Mouse (Mus musculus): Measurements from ENCODE around the gene Wdr26. TPM values are rescaled to one million over a fixed set of nuclear protein-coding genes. Genes with fewer than 3 reads are reported as not detected.

The Wdr26 gene
- total RNA-seq (2021) = 100 to 1,000 TPM; 118 to 125 TPM
- long read RNA-seq, experiment 1, full-length matches to known transcripts = 33 of 63 reads
- long read RNA-seq, experiment 1, partial matches to known transcripts = 1 of 63 reads
- long read RNA-seq, experiment 1, other reads (novel, unspliced or antisense) = 29 of 63 reads
- long read RNA-seq, experiment 2, full-length matches to known transcripts = 38 of 67 reads
- long read RNA-seq, experiment 2, partial matches to known transcripts = 14 of 67 reads
- long read RNA-seq, experiment 2, other reads (novel, unspliced or antisense) = 15 of 67 reads

DNA sequence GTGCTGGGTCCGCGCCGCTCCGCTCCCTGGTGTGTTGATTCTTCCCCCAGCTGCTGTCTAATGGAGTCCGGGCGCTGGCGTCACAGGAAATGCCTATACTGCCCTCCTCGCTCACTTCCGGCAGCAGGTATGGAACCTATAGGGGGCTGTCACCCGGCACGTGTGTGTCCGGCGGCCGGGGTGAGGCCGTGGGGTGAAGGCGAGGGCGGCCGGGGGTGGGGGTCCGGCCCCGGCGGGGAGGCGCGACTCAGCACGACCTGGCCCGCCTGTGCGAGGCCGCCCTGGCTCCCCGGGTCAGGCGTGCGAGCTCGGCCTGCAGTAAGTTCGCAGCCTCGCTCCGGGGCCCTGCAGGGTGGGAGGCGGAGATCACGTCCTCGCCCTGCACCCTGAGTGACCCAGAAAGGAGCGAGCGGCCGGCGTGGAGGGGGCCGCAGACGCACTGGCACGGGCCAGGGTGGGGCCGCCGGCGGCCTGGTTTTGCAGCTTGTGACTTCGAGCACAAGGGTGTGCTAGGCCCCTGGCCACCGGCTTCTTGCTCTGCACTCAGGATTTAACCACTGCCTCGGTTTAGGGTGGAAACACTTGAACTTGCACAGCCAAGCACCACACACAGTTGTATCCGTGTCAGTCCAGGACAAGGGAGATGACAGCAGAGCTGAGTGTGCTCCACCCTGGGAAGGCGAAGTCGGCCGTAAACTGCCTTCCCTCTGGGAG, at the start of gene Wdr26:
Wdr26 (minus strand) TSS at position 82 of the 714 bp plus-strand sequence.
- DNase-seq (ENCODE audit: low spot score in 2 of 2) = peak; percentile 64 to 79

DNA sequence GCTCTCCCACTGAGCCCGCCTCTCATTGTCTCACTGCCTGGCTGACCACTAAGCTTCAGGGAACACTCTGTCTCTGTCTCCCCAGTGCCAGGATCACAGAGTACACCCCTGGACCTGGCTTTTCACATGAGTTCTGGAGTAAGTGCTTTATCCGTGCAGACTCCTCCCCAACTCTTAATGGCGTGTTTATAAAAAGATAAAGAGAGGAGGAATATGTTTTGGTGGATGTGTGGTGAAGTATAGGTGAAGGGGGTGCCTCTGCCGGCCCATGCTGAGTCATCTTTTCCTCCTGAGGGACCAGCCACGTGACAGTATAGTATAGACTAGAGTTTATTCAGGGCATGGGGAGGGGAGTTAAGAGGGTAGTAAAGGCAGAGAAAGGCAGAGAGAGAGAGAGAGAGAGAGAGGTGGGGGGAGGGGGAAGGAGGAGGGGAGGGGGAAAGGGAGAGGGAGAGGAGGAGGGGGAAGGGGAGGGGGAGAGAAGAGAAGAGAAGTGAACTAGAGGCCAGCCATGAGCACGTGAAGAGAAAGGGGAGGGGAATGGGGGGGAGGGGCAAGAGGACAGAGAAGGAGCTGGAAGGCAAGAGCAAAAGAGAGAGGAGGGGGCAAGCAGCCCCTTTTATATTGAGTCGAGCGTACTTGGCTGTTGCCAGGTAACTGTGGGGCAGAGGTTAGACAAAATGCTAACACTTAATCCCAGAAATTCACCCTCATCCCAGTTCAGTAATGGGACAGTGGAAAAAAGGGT, 49.3 kb upstream of the Wdr26 start:
- DNase-seq (ENCODE audit: low spot score in 2 of 2) = no peak

DNA sequence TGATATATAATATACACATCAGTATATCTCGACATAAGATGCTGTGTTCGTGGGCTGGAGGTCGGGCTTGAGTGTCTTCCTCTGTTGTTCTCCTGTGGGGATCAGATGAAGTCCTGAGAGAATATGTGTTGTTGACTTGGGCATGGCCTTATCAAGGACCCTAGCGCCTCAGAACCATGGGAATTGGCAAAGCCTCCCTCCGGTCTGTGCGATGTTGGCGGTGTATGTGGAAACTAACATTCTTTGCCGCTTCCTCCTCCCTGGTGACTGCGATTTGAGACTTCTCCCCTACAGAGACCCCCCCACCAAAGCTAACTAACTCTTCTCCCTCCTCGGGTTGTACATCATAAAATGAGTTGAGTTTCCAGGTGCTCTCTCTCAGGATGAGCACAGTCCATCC, 48.6 kb upstream of the Wdr26 start:
- no peak for DNase-seq (ENCODE audit: low spot score in 2 of 2)

DNA sequence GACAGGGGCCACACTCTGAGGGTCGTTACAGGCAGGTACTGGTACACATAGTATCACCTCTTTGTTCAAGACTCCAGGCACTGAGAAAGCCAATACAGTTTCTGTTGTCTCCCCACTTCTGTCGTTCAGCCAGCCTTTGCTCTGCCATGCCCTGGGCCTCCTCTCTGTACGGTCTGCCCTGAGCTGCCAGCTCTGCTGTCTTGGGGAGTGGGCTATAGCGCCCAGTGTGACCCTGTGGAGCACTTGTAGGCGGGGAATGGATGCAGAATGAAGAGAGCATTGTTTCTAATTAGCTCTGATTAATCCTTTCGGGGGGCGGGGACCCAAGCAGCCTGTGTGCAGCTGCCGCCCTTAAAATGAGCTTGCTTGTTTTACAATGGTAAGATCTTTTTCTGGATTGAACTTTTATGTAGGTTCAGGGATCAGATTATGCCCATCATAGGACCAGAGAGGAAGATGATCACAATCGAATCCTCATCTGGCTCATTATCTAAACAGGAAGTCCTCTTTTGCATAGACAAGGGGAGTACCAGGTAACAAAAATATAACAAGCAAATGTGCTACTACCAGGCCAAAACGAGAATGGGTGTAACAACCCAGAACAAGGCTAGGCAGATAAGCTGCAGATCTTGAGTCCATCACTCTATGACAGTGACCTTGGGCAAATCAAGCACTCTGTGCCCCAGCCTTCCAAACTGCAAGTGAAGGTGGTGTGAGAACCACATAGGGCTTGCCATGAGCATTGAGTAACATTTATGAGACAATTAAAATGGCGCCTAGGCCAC, 48.0 kb upstream of the Wdr26 start:
- DNase-seq (ENCODE audit: low spot score in 2 of 2) = no peak

DNA sequence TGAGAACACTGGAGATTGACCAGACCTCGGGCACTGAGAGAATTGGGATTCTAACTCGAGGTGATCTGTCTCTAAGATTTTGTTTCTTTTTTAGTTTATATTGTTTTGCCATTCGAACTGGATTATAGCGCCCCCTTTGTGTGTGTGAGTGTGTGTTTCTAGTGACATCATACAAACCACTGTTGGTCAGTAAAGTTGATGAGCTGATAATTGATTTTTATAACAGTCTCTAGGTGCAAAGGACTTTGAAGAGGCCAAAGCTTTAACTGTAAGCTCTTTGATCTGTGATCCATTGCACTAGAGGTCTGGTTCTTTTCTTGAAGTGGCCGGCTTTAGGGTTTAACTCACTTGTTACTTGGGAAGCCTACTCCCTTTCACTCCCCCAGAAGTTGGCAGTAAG, 47.3 kb upstream of the Wdr26 start:
- no peak for DNase-seq (ENCODE audit: low spot score in 2 of 2)

DNA sequence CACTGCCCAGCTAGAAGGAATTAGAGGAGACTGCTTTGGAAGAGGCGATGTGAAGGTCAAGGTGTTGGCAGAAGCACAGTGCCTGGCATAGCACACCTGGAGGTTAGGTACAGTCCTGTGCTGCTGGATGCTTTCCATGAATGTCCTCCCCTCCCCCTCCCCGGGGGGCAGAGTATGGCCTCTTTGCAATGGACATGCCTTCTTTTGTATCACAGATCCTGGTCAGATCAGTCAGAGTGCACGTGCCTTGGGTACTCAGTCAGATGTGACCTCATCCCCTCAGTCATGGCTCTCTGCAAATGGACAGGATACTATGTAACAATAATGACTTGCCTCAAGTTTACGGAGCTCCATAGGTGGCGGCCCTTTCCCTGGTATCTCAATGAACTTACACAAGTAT, 46.8 kb upstream of the Wdr26 start:
- no peak for DNase-seq (ENCODE audit: low spot score in 2 of 2)

DNA sequence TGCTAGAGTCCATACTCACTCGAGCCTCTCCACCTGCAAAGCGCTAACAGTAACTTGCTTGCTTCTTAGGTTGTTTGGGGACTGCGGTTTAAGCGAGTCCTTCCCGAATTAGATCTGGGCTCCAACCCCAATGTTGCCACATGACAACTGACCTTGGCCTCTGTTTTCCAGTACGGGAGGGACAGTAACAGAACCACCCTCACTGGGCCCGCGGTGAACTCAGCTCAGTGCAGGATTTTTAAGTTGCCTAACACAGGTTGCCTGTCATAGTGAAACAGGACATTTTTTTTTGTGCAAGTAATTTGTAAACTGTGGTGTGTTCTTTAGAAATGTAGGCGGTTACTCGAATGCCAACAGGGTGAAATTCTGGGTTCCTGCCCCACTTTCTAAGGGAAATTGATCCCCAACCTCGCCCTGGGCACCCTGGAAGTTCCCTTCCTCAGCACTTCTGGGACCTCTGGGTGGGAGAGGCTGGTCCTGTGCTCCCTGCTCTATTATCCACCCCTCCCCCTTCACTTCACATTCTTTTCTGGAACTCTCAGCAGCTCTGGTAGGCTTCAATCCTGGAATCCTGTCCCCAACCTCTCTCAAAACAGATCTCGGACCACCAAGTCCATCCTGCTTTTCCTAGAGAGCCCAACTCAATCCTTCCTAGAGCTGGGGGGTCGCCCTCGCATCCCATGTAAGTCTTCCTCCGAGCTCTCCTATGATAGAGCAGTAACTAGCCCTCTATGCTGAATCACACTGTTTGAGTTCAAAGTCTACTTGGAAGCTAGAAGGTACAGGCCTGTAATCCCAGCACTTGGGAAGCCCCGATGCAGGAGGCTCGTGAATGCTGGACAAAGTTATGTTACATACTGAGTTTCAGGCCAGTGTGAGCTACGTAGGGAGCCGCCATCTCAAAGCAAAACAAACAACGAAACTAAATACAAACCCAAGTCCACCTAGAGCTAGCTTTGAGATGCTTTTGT, 46.1 kb upstream of the Wdr26 start:
- DNase-seq (ENCODE audit: low spot score in 2 of 2) = no peak

DNA sequence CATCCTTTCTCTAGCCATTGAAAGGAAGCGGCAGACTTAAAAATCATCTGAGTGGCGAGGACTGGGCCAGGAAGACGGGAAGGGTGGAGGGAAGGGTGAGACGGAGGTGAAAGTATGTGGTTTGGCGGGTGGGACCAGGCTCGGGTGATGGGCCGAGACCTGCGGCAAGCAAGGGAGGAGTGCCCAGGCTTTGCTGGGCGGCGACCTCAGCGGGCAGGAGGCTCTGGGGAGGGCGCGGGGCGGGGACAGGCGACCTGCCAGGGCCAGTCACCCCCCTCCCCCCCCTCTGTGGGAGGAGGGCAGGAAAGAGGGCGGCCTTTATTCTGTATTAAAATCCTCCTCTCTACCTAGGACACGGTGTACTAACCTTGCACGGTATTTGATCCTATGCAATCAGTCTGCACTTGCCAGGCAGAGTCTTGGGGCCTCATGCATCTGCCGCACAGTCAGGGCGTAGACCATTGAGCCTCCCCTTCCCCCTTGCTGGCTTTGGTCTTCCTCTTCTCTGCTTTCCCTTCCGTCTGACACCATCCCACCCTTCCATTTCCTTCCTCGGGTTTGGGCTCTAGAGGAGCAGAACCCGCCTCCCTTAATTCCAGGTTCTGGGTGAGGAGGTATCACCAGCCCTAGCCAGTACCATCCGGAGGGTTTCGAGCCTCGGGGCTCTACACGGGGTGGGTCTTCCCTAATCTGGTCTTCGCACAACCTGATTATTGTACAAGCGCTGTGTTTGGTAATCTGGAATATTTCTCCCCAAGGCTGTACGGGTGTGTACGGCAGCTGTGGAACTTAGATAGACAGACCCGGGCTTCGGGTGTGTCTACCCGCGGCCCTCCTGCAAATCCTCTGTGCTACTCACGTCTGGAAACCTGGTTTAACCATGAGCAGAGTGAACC, 45.1 kb upstream of the Wdr26 start:
- peak; percentile 66 to 67 for DNase-seq (ENCODE audit: low spot score in 2 of 2)

DNA sequence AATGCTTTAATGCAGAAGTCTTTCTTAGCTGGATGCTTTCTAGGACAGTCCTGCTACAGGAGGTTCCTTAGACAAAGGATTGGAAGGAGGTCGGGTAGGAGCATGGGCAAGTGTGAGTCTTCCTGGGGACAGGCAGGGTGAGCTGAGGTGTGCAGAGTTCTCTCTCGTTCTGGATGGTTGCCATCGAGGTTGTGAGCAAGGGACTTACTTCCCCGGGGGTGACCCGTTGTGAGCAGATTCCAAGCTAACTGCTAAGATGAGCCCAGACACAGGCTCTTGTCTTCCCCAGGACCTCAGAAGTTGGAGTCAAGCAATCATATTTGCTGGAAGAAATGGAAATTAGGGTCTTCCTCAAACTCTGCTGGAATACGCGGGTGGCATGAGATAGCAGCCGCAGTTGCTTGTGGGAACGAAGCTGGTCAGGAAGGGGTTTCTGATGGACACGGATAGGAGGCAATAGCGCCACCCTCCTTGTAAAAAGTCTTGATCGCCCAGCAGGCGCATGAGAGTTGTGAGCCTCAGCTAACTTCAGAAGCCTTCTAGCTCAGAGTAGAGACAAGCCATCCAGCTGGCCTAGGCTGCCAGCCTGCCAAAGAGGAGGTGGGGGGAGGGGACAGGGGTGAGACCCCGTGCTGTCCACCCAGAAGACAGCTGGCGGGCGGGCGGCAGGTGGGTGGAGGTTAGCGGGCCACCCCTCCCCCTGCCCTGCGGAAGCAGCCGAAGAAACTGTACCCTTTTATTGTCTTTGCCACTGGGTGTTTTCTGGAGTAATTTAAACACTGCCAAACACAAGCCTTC, 44.3 kb upstream of the Wdr26 start:
- DNase-seq (ENCODE audit: low spot score in 2 of 2) = peak in 1 of 2 experiments; percentile 60

DNA sequence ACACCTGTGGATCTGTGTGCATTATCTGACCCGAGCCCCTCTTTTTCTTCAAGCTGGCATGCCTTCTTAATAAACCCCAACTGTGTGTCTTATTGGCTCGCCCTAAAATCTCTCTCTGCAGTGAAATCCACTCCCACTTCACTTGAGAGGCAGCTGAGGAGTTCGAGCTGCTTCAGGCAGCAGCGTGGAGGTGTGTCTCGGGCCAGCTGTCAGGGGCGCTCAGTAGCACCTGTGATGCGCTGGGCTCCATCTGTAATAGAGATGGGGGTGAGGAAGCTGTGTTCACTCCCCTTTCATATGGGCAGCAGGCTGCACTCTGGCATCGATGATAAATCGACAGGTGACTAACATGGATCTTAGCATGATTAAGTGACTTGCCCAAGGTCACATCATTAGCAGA, 43.6 kb upstream of the Wdr26 start:
- DNase-seq (ENCODE audit: low spot score in 2 of 2) = no peak

DNA sequence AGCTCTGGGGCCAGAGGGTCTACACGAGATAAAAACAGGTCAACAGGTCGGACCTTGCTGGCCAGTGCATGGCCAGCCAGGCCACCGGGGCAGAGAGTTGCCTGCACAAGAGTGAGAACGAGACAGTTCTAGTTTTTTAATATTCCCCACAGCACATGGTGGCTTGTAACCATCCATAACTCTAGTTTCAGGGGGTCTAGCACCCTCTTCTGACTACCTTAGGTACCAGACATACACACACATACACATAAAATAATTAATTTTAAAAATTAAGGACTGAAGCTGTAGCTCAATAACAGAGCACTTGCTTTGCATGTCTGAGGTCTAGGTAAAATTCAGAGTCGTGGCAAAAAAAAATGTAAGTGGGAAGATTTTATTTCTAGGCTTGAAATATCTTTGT, 39.8 kb upstream of the Wdr26 start:
- DNase-seq (ENCODE audit: low spot score in 2 of 2) = no peak

DNA sequence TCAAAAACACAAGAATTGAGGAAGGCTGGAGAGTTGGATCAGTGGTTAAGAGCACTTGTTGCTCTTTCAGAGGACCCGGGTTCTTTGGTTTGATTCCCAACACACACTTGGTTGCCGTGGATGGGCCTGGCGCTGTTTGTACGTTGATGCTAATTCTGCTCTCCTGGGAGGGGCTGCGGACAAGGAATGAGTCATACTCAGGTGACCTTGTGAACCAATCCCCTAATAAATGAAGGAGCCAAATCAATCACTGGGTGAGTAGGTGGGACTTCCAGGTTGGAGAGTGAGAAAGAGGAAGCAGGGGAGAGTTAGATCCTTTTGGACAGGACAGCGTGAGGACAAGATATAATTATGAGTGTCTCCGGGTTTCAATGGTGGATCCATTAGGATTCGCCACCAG, 39.2 kb upstream of the Wdr26 start:
- no peak for DNase-seq (ENCODE audit: low spot score in 2 of 2)

DNA sequence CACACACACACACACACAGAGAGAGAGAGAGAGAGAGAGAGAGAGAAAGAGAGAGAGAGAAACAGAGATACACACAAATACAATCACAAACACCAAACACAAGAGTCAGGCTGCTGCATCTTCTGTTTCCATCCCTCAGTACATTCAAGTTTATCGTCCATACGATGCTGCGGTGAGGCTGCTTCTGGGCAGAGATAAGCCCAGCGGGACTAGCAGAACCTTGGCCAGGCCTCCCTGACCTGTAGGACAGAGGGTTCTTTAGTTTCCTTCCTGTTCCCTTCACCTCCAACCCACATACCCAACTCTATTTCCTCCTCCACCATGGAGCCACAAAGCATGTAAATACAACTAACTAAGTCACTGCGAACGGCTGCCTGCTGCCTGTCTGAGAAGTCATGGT, 37.7 kb upstream of the Wdr26 start:
- DNase-seq (ENCODE audit: low spot score in 2 of 2) = no peak

DNA sequence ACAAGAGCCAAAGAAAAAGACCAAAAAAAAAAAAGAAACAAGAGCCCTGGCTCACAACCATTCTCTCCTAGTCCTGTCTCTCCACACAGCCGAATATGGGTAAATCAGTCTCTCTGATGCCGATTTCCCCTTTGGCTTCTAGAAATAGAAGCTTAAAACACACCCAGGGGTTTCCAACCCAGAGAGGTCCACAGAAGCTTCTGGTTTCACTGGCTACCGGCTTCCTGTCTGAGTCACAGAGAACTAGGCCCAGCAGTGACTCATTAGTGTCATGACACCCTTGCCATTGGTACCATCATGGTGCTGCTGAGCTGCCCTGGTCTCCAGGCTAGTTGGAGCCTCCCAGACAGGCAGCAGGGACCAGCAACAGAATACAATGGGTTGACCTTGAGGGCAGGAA, 35.4 kb upstream of the Wdr26 start:
- DNase-seq (ENCODE audit: low spot score in 2 of 2) = no peak

DNA sequence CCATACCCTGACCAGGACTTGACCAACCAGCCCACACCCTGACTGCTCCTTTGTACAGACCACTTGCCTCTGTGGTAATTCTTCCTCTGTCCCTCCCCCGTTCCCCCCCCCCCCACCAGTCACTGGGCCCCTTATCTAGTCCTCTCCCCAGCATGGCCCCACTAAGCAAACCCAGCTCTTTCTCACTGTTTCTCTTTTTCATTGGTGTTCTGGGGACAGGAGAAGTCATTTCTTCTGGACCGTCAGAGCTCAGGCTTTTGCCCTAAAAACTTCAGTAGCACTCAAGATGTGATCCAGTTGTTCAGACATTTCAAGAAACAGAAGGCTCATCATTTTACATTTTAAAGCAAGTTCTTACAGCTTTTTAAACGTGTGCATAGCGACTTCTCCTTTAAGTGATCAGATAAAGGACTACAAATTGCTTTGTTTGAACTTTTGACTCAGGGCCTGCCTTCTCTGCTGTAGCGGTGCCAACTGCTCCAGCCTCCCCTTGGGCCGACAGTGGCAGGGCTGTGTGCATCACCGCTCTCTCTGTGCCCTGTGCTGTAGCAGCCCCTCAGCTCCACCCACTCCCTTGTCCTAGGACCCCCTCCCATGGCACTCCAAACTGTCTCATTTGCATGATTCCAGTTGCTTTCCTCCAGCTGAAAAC, 34.8 kb upstream of the Wdr26 start:
- no peak for DNase-seq (ENCODE audit: low spot score in 2 of 2)

DNA sequence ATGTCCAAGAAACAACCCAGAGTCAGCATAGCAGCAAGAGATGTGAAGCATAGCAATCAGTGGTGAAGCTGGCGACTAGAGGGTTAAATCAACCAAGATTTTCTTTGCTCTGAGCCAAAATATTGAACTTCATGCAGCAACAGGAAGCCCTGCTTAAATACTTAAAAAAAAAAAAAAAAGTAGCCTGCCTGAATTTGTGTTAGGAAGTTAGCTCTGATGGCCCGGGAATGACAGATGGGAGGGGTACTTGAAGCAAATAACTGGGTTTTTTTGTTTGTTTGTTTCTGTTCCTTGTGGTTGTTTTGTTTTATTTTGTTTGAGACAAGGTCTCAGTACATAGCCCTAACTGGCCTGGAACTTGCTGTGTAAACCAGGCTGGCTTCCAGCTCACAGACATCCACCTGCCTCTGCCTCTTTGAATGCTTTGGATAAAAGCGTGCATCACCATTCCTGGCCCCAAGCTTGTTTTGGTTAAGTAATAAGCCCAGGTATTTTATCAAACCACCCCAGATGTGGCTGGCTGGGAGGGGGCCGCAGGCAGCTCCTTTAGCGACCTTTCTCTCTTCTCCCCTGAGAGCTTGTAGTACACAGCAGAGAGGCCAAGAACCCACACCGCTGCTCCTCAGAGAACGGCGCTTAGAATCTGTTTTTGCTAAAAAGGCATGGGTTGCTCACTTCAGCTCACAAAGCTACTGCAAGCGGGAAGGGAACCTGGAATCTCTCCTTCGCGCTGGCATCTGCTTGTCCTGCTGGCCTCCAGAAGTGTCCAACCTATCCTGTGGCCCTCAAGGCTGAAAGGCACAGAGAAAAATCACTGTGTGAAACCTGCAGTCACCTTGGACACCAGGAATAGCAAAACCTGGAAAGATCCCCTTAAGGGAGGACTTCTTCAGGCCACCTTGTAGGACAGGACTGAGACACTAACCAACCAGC, 34.0 kb upstream of the Wdr26 start:
- DNase-seq (ENCODE audit: low spot score in 2 of 2) = no peak

DNA sequence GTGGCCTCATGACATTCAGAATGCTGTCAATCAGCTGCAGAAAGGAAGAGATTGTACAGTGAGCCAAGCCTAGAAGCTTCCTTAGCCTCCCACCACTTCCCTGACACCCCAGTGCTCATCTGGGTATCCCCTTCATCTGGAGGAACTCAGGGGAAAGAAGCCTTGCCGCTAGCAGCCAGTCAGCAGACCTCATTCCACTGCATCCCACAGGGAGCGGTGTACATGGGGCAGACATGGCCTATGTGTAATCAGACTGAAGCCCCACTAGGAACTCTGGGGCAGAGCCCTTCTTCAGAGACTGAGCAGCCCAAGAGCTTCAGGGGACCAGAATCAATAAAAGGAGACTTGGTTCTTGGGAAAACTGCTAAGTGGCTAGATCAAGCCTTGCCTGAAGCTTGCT, 33.3 kb upstream of the Wdr26 start:
- no peak for DNase-seq (ENCODE audit: low spot score in 2 of 2)

Measured in gastrocnemius, postnatal 4 days (tissue).